Mouse (Mus musculus) cortical plate, adult 2 months (tissue): ENCODE results near the gene Trak1. TPM values are rescaled to one million over a fixed set of nuclear protein-coding genes. Genes with fewer than 3 reads are reported as not detected.

Experiments used
- H3K27ac ChIP-seq: fragments of 200-500 bp; 2 replicates; pipeline ENCODE4 v1.5.1; 2012; ENCODE audit warnings: low read length, control low read depth, inconsistent platforms; ENCODE audit not compliant: insufficient read depth
- H3K4me1 ChIP-seq: fragments of 200-500 bp; 2 replicates; pipeline ENCODE4 v1.6.1; 2011; ENCODE audit warnings: low read length; ENCODE audit not compliant: control insufficient read depth, insufficient read depth
- H3K4me3 ChIP-seq: fragments of 200-500 bp; 2 replicates; pipeline ENCODE4 v1.5.1; 2011; ENCODE audit warnings: mild to moderate bottlenecking, low read length, control low read depth; ENCODE audit not compliant: insufficient read depth
- CTCF ChIP-seq: fragments of 200-500 bp; IDR thresholded peaks from 2 replicates; pipeline ENCODE4 v1.5.1; 2011; ENCODE audit warnings: mild to moderate bottlenecking, control low read depth, low read length; ENCODE audit not compliant: insufficient read depth; ENCODE audit errors: extremely low read depth
- POLR2A ChIP-seq: fragments of 200-500 bp; IDR thresholded peaks from 2 replicates; pipeline ENCODE4 v1.6.1; 2011; ENCODE audit warnings: mild to moderate bottlenecking, low read length, control low read depth; ENCODE audit not compliant: insufficient read depth; ENCODE audit errors: extremely low read depth
- polyA plus RNA-seq: library from polyadenylated mRNA; depleted of rRNA; stranded (reverse); fragments of >200 nt; gene quantifications from 2 replicates; pipeline ENCODE4 v1.2.3, GENCODE M21; 2012

Gene Trak1
- polyA plus RNA-seq, 1 experiment: 139 TPM

GRCm38 (mm10) chr9:121302543-121302942 lies 5.2 kb downstream of the Trak1 start:
- no peak overlapping the region for H3K4me3 ChIP-seq
- no peak for TF ChIP-seq POLR2A
- TF ChIP-seq CTCF: peak; percentile 37
- no peak overlapping the region for H3K27ac ChIP-seq
- H3K4me1 ChIP-seq: peaks cover 12% of the 10 kb centered on the region

DNA sequence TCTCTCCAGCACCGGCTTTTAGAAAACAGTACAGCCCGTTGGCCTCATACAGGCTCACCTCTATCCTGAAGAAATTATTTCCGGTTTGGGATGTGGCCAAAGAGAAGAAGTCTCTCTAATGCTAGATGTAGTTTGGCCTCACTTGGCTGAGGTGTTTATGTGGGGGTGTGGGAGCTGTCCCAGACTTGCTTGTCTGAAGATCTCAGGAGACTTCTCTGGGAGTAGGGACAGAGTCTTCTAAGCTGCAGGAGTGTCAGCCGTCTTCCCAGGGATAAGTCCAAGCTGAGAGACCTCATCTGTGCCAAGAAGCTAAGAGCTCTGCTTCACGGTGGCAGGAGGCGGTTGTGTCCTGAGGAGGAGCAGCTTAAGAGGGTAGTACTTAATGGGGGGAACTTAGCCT lies 5.8 kb downstream of the Trak1 start:
- no peak for TF ChIP-seq CTCF
- TF ChIP-seq POLR2A: no peak
- no peak overlapping the region for H3K4me3 ChIP-seq
- peaks cover 12% of the 10 kb centered on the region for H3K4me1 ChIP-seq
- no peak overlapping the region for H3K27ac ChIP-seq

DNA sequence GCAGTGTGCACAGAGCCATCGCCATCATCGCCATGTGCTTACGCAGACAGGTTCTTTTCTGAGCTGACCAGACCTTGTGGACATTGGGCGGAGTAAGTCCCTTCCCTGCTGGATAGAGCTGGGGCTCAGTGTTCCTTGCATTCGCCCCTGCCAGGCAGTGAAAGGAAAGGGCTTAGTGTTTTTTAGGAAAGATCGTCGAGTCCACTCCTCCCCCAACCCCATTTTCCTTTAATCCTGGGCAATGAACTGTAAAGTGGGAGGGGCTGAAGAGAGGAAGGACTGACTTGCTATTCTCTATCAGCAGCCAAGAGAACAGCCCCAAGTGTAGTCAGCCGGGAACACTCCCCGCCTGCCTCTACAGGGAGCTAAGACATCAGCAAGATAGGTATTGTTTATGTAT lies 6.4 kb downstream of the Trak1 start:
- Histone ChIP-seq H3K27ac (no peak overlapping the region), H3K4me1 (peaks cover 11% of the 10 kb centered on the region), H3K4me3 (no peak overlapping the region)
- no peak for TF ChIP-seq CTCF
- no peak for TF ChIP-seq POLR2A

DNA sequence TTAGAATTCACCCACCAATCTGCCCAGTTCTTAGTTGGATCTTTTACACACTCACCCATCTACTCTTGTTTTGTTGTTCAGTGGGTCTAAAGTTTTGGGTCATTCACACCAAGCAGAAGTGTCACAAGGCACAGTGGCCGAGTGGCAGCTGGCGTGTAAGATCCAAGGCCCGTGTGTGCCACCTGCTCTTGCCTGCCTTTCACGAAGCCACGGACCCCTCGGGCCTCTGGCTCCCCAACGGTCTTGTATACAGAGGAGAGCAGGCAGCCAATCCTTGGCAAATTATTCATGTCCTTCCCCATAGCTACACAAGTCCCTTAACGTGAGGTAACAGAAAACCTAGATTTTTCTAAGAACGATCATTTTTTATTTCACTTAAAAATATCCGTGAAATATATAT lies 7.2 kb downstream of the Trak1 start:
- TF ChIP-seq POLR2A: no peak
- TF ChIP-seq CTCF: no peak
- no peak overlapping the region for H3K27ac ChIP-seq
- H3K4me1 ChIP-seq: peaks cover 5% of the 10 kb centered on the region
- no peak overlapping the region for H3K4me3 ChIP-seq

DNA sequence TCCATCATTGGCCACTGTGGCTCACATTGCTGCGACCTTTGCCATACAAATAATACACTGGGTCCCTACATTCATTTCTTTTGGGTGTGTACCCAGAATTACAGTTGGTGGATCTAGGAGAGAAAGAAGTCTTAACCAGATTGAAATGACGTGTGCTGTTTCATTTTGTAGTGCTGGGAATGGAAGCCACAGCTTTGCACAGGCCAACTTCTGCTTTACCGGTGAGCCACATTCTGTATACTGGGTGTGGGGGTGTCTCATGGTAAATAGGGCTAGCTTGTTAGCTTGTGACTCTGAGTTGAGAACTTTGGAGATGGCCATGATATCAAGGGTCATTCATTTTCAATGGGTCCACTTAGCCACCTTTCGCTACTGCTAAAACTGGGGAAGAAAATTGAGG lies 8.2 kb downstream of the Trak1 start:
- Histone ChIP-seq H3K4me1 (peaks cover 4% of the 10 kb centered on the region), H3K27ac (no peak overlapping the region), H3K4me3 (no peak overlapping the region)
- TF ChIP-seq POLR2A: no peak
- TF ChIP-seq CTCF: no peak

DNA sequence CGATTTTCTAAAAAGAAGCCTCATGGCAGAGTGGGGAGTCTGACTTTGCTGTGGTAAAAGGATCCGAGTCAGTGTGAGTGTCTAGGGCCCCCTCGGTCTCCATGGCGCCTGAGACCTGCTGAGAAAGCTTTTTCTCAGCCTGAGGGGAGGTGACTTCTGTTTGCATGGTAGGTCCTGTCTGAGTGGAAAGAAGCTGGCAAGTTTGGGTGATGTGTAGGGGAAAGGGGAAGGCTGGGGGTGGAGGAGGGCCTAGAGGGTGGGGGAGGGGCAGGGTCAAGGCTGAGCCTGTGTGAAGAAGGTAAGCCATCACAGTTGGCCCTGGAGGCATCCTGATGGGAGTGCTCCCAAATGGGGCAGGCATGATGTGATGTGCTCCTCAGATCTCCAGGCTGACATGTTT lies 12.0 kb downstream of the Trak1 start:
- H3K4me3 ChIP-seq: no peak overlapping the region
- no peak for TF ChIP-seq POLR2A
- TF ChIP-seq CTCF: no peak
- H3K27ac ChIP-seq: no peak overlapping the region
- H3K4me1 ChIP-seq: peaks cover 15% of the 10 kb centered on the region

- no peak overlapping the region for H3K4me3 ChIP-seq
- peaks cover 16% of the 10 kb centered on the region for H3K4me1 ChIP-seq
- H3K27ac ChIP-seq: no peak overlapping the region
- no peak for TF ChIP-seq POLR2A
- no peak for TF ChIP-seq CTCF
Measured at GRCm38 (mm10) chr9:121310501-121310900, 13.2 kb downstream of the Trak1 start.

GRCm38 (mm10) chr9:121311846-121312236 lies 14.5 kb downstream of the Trak1 start:
- peaks cover 20% of the 10 kb centered on the region for H3K4me1 ChIP-seq
- no peak overlapping the region for H3K27ac ChIP-seq
- H3K4me3 ChIP-seq: no peak overlapping the region
- TF ChIP-seq CTCF (no peak), POLR2A (no peak)

DNA sequence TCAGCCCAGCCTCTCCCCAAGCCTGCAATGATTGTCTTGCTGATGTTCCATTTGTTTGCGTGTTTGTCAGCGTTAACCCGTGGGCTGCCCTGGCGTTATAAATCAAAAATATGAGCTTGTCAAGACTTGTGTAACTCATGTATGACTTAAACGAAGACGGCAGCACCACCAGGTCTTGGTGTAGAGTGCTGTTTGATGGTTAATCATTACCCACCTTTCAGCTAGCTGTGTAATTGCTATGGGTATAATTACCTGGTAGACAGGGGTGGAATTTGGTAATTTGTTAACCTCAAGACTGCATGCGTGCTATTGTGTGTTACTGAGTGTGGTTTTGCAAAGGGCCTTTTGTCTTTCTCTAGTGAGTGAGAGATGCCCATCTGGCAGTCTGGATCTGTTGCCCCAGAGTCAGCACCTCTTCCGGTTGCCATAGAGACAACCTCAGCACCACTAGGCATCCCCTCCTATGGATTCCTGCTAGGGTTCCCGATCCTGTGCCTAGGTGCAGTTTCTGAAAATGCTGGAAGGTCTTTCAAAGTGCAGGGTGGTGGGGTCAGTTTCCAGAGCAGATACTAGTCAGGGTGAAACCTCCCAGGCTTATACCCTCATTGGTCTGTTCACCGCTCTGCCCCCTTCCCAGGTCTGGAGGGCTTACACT lies 15.1 kb downstream of the Trak1 start:
- Histone ChIP-seq H3K4me1 (peaks cover 20% of the 10 kb centered on the region), H3K4me3 (no peak overlapping the region), H3K27ac (no peak overlapping the region)
- no peak for TF ChIP-seq POLR2A
- no peak for TF ChIP-seq CTCF

DNA sequence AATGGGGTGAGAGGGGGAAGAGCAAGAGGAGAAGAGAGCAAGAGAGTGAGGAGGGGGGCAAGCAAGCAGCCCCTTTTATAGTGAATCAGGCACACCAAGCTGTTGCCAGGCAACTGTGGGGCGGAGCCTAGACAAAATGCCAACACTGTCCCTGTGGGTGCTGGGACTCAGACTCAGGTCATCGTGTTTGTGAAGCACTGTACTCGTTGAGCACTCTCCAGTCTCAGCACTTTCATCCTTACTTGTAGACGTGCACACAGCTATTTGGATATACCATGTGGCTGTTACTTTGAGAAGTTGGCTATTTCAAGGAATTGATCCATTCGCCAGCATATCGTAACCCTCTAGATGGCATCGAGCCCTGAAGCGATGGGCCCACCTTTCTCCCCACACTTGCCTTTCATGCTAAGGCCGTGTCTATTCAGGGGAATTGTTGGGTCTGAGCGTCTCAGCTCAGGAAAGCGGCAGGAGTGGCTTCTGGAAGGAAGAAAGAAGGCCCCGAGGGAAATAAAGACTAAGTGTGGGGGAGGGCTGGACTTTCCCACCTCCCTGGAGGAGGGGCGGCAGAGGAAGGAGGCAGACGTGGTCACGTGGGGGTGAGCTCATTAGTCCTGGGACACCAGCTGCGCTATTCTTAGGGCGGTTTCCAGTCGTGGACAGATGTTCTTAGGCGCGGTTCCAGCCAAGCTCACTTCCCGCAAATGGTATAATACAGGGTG lies 16.5 kb downstream of the Trak1 start:
- H3K4me1 ChIP-seq: peaks cover 20% of the 10 kb centered on the region
- TF ChIP-seq POLR2A (no peak), CTCF (no peak)
- H3K27ac ChIP-seq: peak overlapping the region; percentile 49
- peak overlapping the region; percentile 5; the same call in 1 of the 2 replicates for H3K4me3 ChIP-seq
